Mouse (Mus musculus) CH12.LX (cell line): ENCODE results near the gene Ins2. TPM values are rescaled to one million over a fixed set of nuclear protein-coding genes. Genes with fewer than 3 reads are reported as not detected.

Experiments used
- DNase-seq: peaks from one replicate; pipeline ENCODE4 v3.0.0-alpha.2; 2013; ENCODE audit errors: extremely low read depth
- H3K27ac ChIP-seq: 2 replicates; pipeline ENCODE4 v1.5.1; 2012; ENCODE audit warnings: low read depth, mild to moderate bottlenecking, control low read depth, moderate library complexity; ENCODE audit not compliant: insufficient read depth
- H3K27me3 ChIP-seq: replicated peaks from 2 replicates; pipeline ENCODE3; 2012; ENCODE audit warnings: inconsistent platforms
- H3K36me3 ChIP-seq, 2 experiments: replicated peaks in 1 of 2; 2 replicates each; pipeline versions ENCODE3 to v1.6.1; 2012; ENCODE audit warnings: inconsistent platforms in 1 of 2, low read length in 1 of 2, mild to moderate bottlenecking in 1 of 2, mixed read lengths in 1 of 2, moderate library complexity in 1 of 2; ENCODE audit not compliant: control insufficient read depth in 1 of 2, insufficient read depth in 1 of 2
- H3K4me1 ChIP-seq, 2 experiments: 2 replicates each; pipeline ENCODE4 v1.6.1; 2012; ENCODE audit warnings: inconsistent platforms in 1 of 2, moderate library complexity in 1 of 2; ENCODE audit not compliant: insufficient read depth in 2 of 2, control insufficient read depth in 1 of 2
- H3K4me2 ChIP-seq: 2 replicates; pipeline ENCODE4 v1.6.1; 2012; ENCODE audit warnings: low read depth, mild to moderate bottlenecking, control low read depth; ENCODE audit not compliant: poor library complexity, insufficient read depth, severe bottlenecking
- H3K4me3 ChIP-seq, 3 experiments: fragments of 150-350 bp in 1 of 3; sonication (generic) in 1 of 3; replicated peaks in 1 of 3; 2 replicates each; pipeline versions ENCODE3 to v1.5.1; 2011 to 2012; ENCODE audit warnings: low read depth in 2 of 3, low read length in 2 of 3, mild to moderate bottlenecking in 2 of 3, moderate library complexity in 2 of 3, control low read depth in 1 of 3, improper control_type of control experiment in 1 of 3, inconsistent platforms in 1 of 3, mixed read lengths in 1 of 3; ENCODE audit not compliant: poor library complexity in 1 of 3
- H3K79me2 ChIP-seq: replicated peaks from 2 replicates; pipeline ENCODE4 v1.6.1; 2012; ENCODE audit warnings: mild to moderate bottlenecking, moderate library complexity; ENCODE audit not compliant: control insufficient read depth, poor library complexity, insufficient read depth, severe bottlenecking; ENCODE audit errors: extremely low read depth
- H3K9ac ChIP-seq: 2 replicates; pipeline ENCODE4 v1.6.1; 2012; ENCODE audit warnings: low read depth, mild to moderate bottlenecking, control low read depth, moderate library complexity; ENCODE audit not compliant: insufficient read depth
- H3K9me3 ChIP-seq: replicated peaks from 2 replicates; pipeline ENCODE3; 2012; ENCODE audit warnings: low read length, inconsistent platforms, mixed read lengths
- BHLHE40 ChIP-seq: IDR thresholded peaks from 2 replicates; pipeline ENCODE4 v1.6.1; 2011; ENCODE audit warnings: mild to moderate bottlenecking, low read depth, low read length, improper control_type of control experiment
- CHD1 ChIP-seq: IDR thresholded peaks from 2 replicates; pipeline ENCODE4 v1.6.1; 2012; ENCODE audit warnings: low read depth, low read length, improper control_type of control experiment, inconsistent platforms
- CHD2 ChIP-seq: IDR thresholded peaks from 2 replicates; pipeline ENCODE4 v1.6.1; 2011; ENCODE audit warnings: low read length, improper control_type of control experiment
- CTCF ChIP-seq, 2 experiments: IDR thresholded peaks in 1 of 2; conservative IDR thresholded peaks in 1 of 2; 2 replicates each; pipeline ENCODE4 v1.5.1; 2011 to 2012; ENCODE audit warnings: low read depth in 2 of 2, low read length in 2 of 2, improper control_type of control experiment in 1 of 2, inconsistent platforms in 1 of 2, mild to moderate bottlenecking in 1 of 2, moderate library complexity in 1 of 2
- E2F4 ChIP-seq: IDR thresholded peaks from 2 replicates; pipeline ENCODE4 v1.6.1; 2011; ENCODE audit warnings: low read depth, low read length, improper control_type of control experiment; ENCODE audit not compliant: insufficient replicate concordance
- ELF1 ChIP-seq: IDR thresholded peaks from 2 replicates; pipeline ENCODE4 v1.6.1; 2014; ENCODE audit warnings: low read depth, mild to moderate bottlenecking, inconsistent platforms, low read length, improper control_type of control experiment
- EP300 ChIP-seq: IDR thresholded peaks from 2 replicates; pipeline ENCODE4 v1.6.1; 2011; ENCODE audit warnings: low read length, improper control_type of control experiment
- JUND ChIP-seq: conservative IDR thresholded peaks from 2 replicates; pipeline ENCODE4 v1.6.1; 2011; ENCODE audit warnings: low read depth, low read length, improper control_type of control experiment
- KAT2A ChIP-seq: IDR thresholded peaks from 2 replicates; pipeline ENCODE4 v1.6.1; 2012; ENCODE audit warnings: low read length, improper control_type of control experiment, inconsistent platforms; ENCODE audit not compliant: insufficient replicate concordance
- MAX ChIP-seq: IDR thresholded peaks from 2 replicates; pipeline ENCODE4 v1.6.1; 2011; ENCODE audit warnings: low read length, improper control_type of control experiment
- MEF2A ChIP-seq: IDR thresholded peaks from 2 replicates; pipeline ENCODE4 v1.6.1; 2014; ENCODE audit warnings: low read depth, mild to moderate bottlenecking, inconsistent platforms, low read length, improper control_type of control experiment, borderline replicate concordance
- MXI1 ChIP-seq: IDR thresholded peaks from 2 replicates; pipeline ENCODE4 v1.6.1; 2011; ENCODE audit warnings: mild to moderate bottlenecking, low read depth, low read length, improper control_type of control experiment
- NRF1 ChIP-seq: IDR thresholded peaks from 2 replicates; pipeline ENCODE4 v1.6.1; 2014; ENCODE audit warnings: low read depth, mild to moderate bottlenecking, inconsistent platforms, low read length, improper control_type of control experiment, moderate library complexity
- PAX5 ChIP-seq: IDR thresholded peaks from 2 replicates; pipeline ENCODE4 v1.6.1; 2012; ENCODE audit warnings: low read length, inconsistent platforms, mixed read lengths
- RCOR1 ChIP-seq: conservative IDR thresholded peaks from 2 replicates; pipeline ENCODE4 v1.6.1; 2012; ENCODE audit warnings: low read depth, mild to moderate bottlenecking, inconsistent platforms, low read length, improper control_type of control experiment
- TBP ChIP-seq: conservative IDR thresholded peaks from 2 replicates; pipeline ENCODE4 v1.6.1; 2011; ENCODE audit warnings: low read depth, low read length, improper control_type of control experiment
- TCF12 ChIP-seq: IDR thresholded peaks from 2 replicates; pipeline ENCODE4 v1.6.1; 2014; ENCODE audit warnings: low read depth, mild to moderate bottlenecking, inconsistent platforms, low read length, improper control_type of control experiment
- UBTF ChIP-seq: IDR thresholded peaks from 2 replicates; pipeline ENCODE4 v1.6.1; 2012; ENCODE audit warnings: low read depth, mild to moderate bottlenecking, inconsistent platforms, low read length, improper control_type of control experiment, moderate library complexity
- ZKSCAN1 ChIP-seq: IDR thresholded peaks from 2 replicates; pipeline ENCODE4 v1.6.1; 2012; ENCODE audit warnings: low read depth, inconsistent platforms, low read length, improper control_type of control experiment, borderline replicate concordance
- dilution Hi-C: fragments of 300-500 bp; cut with MboI; formaldehyde crosslinking; loops from 2 replicates; pipeline ENCODE4 v1.14.3; 2020; ENCODE audit warnings: low sequenced_read_pairs; ENCODE audit not compliant: extremely low pct_unique_long_range_greater_than_20kb, extremely low pct_ligation_motif_present
- in situ Hi-C: fragments of 300-500 bp; cut with MboI; formaldehyde crosslinking; loops from 3 replicates; pipeline ENCODE4 v1.14.3; 2019; ENCODE audit warnings: low sequenced_read_pairs, low pct_ligation_motif_present, low pct_unique_long_range_greater_than_20kb, mixed read lengths
- polyA plus RNA-seq: library from polyadenylated mRNA; unstranded; fragments of >175 nt; gene quantifications from 2 replicates; pipeline ENCODE4 v1.2.1, GENCODE M21; 2012; ENCODE audit warnings: low read depth; ENCODE audit not compliant: insufficient read length
- total RNA-seq, 2 experiments: library from RNA; depleted of rRNA; stranded (reverse); fragments of 300-350 nt in 1 of 2; fragments of >200 nt in 1 of 2; gene quantifications; 2 replicates each; pipeline ENCODE4 v1.2.3; 2012 to 2014

The Ins2 gene
- total and polyA plus RNA-seq, 3 experiments, result not detected

DNA sequence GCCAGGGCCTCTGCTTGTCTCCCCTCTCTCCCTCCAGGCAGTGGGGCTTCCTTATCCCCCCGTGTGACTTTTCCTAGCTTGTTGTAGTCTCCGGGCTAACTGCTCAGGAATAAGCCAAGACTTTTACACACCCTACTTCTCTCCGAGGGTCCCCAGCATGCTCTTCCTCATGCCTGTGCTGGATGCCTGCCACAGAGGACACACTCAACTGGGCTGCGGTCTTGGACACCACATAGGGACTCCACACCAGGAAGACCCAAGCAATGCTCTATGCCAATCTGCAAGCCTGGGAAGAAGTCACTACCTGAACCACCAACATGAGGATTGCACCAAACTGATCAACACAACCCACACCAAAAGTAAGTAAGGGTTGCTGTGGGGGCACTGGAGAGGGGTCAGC lies 77.1 kb downstream of the Ins2 start:
- Histone ChIP-seq H3K4me2 (no peak overlapping the region), H3K27me3 (peaks cover 54% of the 10 kb centered on the region), H3K4me3 (no peak overlapping the region), H3K27ac (no peak overlapping the region), H3K9me3 (peaks cover 20% of the 10 kb centered on the region), H3K9ac (no peak overlapping the region), H3K79me2 (no peaks in the 10 kb centered on the region), H3K36me3 (no peaks in the 10 kb centered on the region), H3K4me1 (no peaks in the 10 kb centered on the region)
- in situ Hi-C loops (no loop called here), dilution Hi-C loops (no loop called here)
- TF ChIP-seq CHD1 (no peak), TBP (no peak), RCOR1 (no peak), MAX (no peak), JUND (no peak), MXI1 (no peak), TCF12 (no peak), PAX5 (no peak), E2F4 (no peak), CTCF (conservative IDR thresholded peaks at IDR 0.05 in 1 of 2, IDR thresholded peaks at IDR 0.05 in 1 of 2; ENCODE audit: low read depth in 2 of 2, low read length in 2 of 2) (no peak), BHLHE40 (no peak), CHD2 (no peak)
- DNase-seq, result no peak

DNA sequence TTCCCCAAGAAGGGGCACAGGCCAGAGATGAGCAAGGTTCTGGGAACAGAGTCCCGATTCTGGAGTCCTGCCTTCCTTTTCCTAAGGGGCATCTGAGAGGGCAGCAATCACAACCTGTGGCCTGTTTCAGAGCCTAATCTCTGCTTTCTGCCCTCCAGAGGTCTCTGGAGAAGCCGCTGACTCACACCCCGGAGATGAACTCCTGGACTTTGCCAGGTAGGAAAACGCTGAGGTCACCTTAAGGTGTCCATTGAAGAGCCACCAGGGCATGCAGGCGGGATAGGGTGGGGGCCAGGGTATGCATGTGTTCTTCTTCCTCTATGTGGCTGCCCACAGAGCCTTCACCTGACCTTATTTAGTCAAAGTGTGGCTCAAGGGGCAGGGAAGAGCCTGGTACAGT lies 77.8 kb downstream of the Ins2 start:
- Histone ChIP-seq H3K4me1 (no peaks in the 10 kb centered on the region), H3K9me3 (peaks cover 21% of the 10 kb centered on the region), H3K27me3 (peaks cover 61% of the 10 kb centered on the region), H3K9ac (no peak overlapping the region), H3K27ac (no peak overlapping the region), H3K36me3 (no peaks in the 10 kb centered on the region), H3K4me3 (no peak overlapping the region), H3K4me2 (no peak overlapping the region), H3K79me2 (no peaks in the 10 kb centered on the region)
- in situ Hi-C loops (no loop called here), dilution Hi-C loops (no loop called here)
- no peak for TF ChIP-seq KAT2A
- no peak for TF ChIP-seq RCOR1
- no peak for TF ChIP-seq UBTF
- TF ChIP-seq ELF1, result no peak
- TF ChIP-seq BHLHE40, result no peak
- TF ChIP-seq ZKSCAN1, result no peak
- no peak for TF ChIP-seq EP300
- no peak for TF ChIP-seq MEF2A
- TF ChIP-seq NRF1, result no peak
- no peak for DNase-seq
